Mouse (Mus musculus) C2C12 (cell line): Measurements from ENCODE around the gene Ankrd13b.

Experiments used
- CEBPB ChIP-seq: IDR thresholded peaks from one replicate; pipeline ENCODE4 v1.6.1; 2011; ENCODE audit warnings: low read depth, mild to moderate bottlenecking, control low read depth, moderate library complexity
- CTCF ChIP-seq: IDR thresholded peaks from one replicate; pipeline ENCODE4 v1.5.1; 2011; ENCODE audit not compliant: control insufficient read depth, insufficient read depth, insufficient read length
- FOSL1 ChIP-seq: IDR thresholded peaks from one replicate; pipeline ENCODE4 v1.8.0; 2011; ENCODE audit warnings: mild to moderate bottlenecking, low read length; ENCODE audit not compliant: poor library complexity, insufficient read depth, severe bottlenecking
- MAX ChIP-seq: IDR thresholded peaks from one replicate; pipeline ENCODE4 v1.6.1; 2011; ENCODE audit warnings: mild to moderate bottlenecking, control low read depth
- MYOD1 ChIP-seq: IDR thresholded peaks from one replicate; pipeline ENCODE4 v1.6.1; 2011; ENCODE audit warnings: low read depth; ENCODE audit not compliant: control insufficient read depth, insufficient read length
- MYOG ChIP-seq: IDR thresholded peaks from one replicate; pipeline ENCODE4 v1.6.1; 2011; ENCODE audit not compliant: control insufficient read depth, insufficient read length; ENCODE audit errors: extremely low read depth
- USF1 ChIP-seq: IDR thresholded peaks from one replicate; pipeline ENCODE4 v1.6.1; 2011; ENCODE audit warnings: low read depth, mild to moderate bottlenecking, control low read depth, moderate library complexity

GRCm38 (mm10) chr11:77511336-77511735, 21.9 kb upstream of the Ankrd13b start:
- TF ChIP-seq CTCF (no peak), USF1 (no peak), MAX (no peak), CEBPB (no peak), FOSL1 (no peak), MYOD1 (no peak), MYOG (no peak)
